Mouse (Mus musculus): ENCODE measurements at regions not wholly inside any gene's neighbourhood (a gene's known extent, or its start where the extent isn't known, plus 50 kb on each side); places are given as distances from the start of the nearest gene placed in this dataset.

- TF ChIP-seq POLR2A (IDR thresholded peaks at IDR 0.05; ENCODE audit: extremely low read depth, insufficient read depth, low read length) (no peak), CTCF (IDR thresholded peaks at IDR 0.05; ENCODE audit: low read depth, low read length) (no peak)
Observed at GRCm38 (mm10) chr10:68976443-68977025, 174.7 kb upstream of the Rhobtb1 start.

All from liver, adult 2 months (tissue).